Mouse (Mus musculus): ENCODE results near the gene Pcmt1.
A peak's percentile ranks its signal among the peaks of the same experiment; 100 is the strongest.

Gene Pcmt1

DNA sequence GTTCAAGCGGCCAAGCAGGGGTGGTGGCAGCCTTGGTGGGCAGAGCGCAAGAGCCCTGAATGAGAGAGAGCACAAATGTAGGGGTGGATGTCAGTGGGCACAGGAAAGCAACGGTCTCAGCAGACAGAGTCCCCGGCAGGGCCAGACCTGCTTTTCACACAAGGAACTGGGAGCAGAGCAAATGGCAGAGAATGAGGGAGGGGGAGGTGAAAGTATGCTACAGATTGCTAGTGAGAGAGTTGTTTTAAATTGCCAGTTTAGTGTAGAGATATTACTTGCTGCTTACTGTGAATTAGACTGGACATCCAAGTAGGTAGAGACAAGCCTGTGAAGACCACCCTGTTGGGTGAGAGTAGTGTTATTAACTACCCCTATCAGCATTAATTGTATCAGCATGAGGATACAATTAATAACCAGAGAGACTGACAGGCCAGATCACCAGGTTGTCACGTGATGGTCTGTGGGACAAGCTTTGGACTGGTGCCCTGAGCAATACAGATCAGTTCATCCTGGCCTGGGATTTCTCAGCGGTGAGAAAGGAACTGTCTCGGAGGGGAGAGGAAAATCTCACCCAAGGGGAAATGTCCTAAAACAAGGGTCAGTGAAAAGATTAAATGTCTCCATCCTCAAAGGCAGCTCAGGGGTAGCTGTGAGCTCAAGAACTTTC is 97.9 kb downstream of the Pcmt1 start:
- peak; percentile 56 to 60 for DNase-seq

DNA sequence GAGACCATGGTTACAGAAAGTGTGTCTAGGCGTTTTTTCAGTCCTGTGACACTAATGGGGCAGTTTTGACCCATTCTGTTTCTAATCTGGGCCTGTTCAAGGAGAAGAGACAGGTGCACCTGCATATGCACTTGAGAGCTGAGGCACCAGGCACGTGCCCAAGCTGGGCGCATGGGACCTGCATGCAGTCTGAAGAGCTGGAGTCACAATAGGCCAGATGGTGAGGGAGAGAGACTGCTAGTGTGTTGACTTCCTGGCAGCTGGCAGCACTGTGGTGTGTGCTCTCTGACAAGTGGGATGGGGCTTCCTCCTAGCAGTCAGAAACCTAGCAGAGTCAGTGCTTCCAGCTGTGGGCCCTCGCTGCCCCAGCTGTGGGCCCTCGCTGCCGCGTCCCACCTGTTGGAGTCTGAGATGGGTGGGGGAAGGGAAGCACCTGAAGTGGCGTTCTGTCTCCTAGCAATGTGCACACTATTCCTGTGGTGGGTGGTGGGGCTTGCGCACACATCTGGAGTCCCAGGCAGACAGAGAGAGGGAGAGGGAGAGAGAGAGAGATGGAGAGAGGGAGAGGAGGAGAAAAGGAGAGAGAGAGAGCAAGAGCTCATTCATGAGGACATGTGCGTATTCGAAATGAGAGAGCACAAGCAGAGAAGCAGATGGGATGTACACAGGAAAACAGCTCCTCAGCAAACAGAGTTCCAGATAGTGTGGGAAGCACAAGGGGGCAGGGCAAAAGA is 98.6 kb downstream of the Pcmt1 start:
- peak; percentile 44 to 54 for DNase-seq

DNA sequence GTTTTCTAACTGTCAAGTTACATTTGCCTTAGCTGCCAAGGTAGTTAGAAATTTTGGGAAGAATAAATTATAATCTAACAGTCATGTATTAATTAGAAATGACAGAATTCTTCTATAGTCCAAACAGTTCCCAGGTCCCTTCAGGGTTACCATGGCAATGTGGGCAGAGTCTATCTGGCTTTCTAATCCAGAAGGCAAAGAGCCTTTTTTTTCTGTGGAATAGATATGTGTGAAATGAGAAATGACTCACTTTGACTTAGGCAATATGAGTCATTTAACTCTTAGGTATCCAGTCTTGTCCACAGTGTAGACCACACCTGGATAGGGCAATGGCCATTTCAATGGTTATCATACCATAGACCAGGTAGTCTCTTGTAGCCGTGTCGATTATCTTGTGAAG is 99.5 kb downstream of the Pcmt1 start:
- no peak for DNase-seq
